Mouse (Mus musculus) adrenal gland, adult 2 months (tissue): Measurements from ENCODE around the gene Gm3187. TPM values are rescaled to one million over a fixed set of nuclear protein-coding genes. Genes with fewer than 3 reads are reported as not detected.
"Not testable (repeated sequence)": the region's sequence is repeated elsewhere in the genome, so short reads cannot be mapped to it uniquely, and the experiment has no call there.

Experiments used
- DNase-seq: peaks from one replicate; pipeline ENCODE4 v3.0.0; 2021
- long read RNA-seq: library from polyadenylated mRNA; stranded (forward); transcript quantifications from one replicate; pipeline ENCODE4 v2.0.0, GENCODE M21; 2021
- polyA plus RNA-seq: library from polyadenylated mRNA; depleted of rRNA; stranded (reverse); fragments of >200 nt; gene quantifications from 2 replicates; pipeline ENCODE4 v1.2.3, GENCODE M21; 2012; rRNA removed
- total RNA-seq, 2 experiments: library from RNA; stranded (reverse); gene quantifications; 2 replicates each; pipeline ENCODE4 v1.2.3; 2021

The Gm3187 gene
- not detected for total RNA-seq
- polyA plus RNA-seq, result not detected in 2 replicates
- long read RNA-seq, result 0 reads

DNA sequence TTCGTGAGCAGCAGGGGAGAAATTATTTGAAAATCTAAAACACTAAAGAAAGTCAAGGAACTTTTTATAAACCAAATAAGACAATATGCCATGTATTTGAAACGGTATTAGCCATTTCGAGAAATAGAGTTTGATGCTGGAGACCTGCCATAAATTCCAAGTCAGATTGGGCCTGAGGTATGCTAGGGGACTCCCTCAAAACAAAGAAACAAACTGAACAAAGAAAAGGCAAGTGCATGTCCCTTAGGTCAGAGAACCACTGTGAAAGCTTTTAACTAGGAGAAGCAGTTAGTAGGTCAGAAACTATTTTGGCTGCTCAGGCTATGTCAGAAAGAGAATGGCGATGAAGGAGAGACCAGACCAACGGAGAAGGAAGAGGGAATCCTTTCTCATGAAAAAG lies at the start of gene Gm3187:
Gene Gm3187, plus strand, starts transcription at position 301 of the 400 bp plus-strand sequence.
- not testable (repeated sequence) for DNase-seq

DNA sequence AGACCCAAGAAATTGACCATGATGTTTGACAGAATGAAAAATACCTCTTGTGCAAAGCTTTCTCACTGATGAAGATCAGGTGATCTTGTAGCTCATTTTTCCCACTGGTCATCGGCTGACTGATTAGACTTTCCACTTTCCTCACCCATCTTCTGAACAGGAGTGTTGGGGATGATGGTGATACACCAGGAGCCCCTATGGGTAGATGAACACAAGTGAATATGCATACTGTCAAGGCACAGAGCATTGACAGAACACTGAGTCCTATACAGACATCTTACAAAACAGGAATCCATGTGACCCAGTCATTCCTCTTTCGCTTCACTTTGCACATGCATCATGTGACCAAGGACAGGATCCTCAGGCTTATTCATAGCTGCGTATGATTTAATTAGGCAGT lies 28.6 kb upstream of the Gm3187 start, which contains the start of gene Gm3194:
Gene Gm3194, minus strand, starts transcription at position 101 of the 400 bp plus-strand sequence.
- not testable (repeated sequence) for DNase-seq

GRCm38 (mm10) chr14:5460469-5460868 lies 23.5 kb upstream of the Gm3187 start:
- not testable (repeated sequence) for DNase-seq

DNA sequence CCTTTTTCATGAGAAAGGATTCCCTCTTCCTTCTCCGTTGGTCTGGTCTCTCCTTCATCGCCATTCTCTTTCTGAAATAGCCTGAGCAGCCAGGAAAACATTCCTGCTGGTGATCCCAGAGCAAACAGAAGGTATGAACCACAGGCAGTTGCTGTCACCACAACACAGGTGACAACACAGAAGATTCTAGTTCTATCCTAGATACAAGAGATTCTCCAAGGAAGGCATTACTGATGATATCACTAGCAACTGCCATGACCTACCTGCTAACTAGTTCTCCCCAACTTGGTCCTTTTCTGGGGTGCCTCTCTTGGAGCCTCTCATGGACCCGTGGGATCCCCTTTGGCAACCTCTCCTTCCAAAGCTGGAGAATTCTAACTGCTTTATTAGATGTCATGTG lies 6.3 kb upstream of the Gm3187 start, which contains the start of gene Gm8246:
Gene Gm8246, minus strand, starts transcription at position 101 of the 400 bp plus-strand sequence.
- not testable (repeated sequence) for DNase-seq

GRCm38 (mm10) chr14:5501374-5501773 lies 17.4 kb downstream of the Gm3187 start, which contains the start of gene Gm3488:
TSS of gene Gm3488 (plus strand) at chr14:5501674.
- DNase-seq, result not testable (repeated sequence)

- not testable (repeated sequence) for DNase-seq
Measured at GRCm38 (mm10) chr14:5538196-5538595, 54.2 kb downstream of the Gm3187 start, which contains the start of gene Gm3532. TSS of gene Gm3532 (plus strand) at chr14:5538496.

Other genes with a start within 250 kb of the Gm3187 start
- gene Gm3526, start 223.6 kb upstream of the Gm3187 start, total RNA-seq, result not detected
- 0.06 TPM in 1 of 2 replicates, not detected in the other for gene Gm3526, start 223.6 kb upstream of the Gm3187 start, polyA plus RNA-seq
- not detected for gene Gm3542, start 149.3 kb upstream of the Gm3187 start, total RNA-seq
- gene Gm3542, start 149.3 kb upstream of the Gm3187 start, polyA plus RNA-seq, result not detected in 2 replicates
- gene Gm3500, start 95.2 kb upstream of the Gm3187 start, total RNA-seq, result not detected
- gene Gm3500, start 95.2 kb upstream of the Gm3187 start, polyA plus RNA-seq, result not detected in 2 replicates
- not detected for gene Gm3194, start 28.7 kb upstream of the Gm3187 start, total RNA-seq
- gene Gm3194, start 28.7 kb upstream of the Gm3187 start, polyA plus RNA-seq, result not detected in 2 replicates
- not detected for gene Gm8246, start 6.4 kb upstream of the Gm3187 start, total RNA-seq
- not detected in 2 replicates for gene Gm8246, start 6.4 kb upstream of the Gm3187 start, polyA plus RNA-seq
- not detected for gene Gm3488, start 17.5 kb downstream of the Gm3187 start, total RNA-seq
- 0.06 TPM in 1 of 2 replicates, not detected in the other for gene Gm3488, start 17.5 kb downstream of the Gm3187 start, polyA plus RNA-seq
- gene Gm3532, start 54.3 kb downstream of the Gm3187 start, total RNA-seq, result not detected
- not detected in 2 replicates for gene Gm3532, start 54.3 kb downstream of the Gm3187 start, polyA plus RNA-seq
- gene Gm8265, start 148.8 kb downstream of the Gm3187 start, total RNA-seq, result not detected
- not detected in 2 replicates for gene Gm8265, start 148.8 kb downstream of the Gm3187 start, polyA plus RNA-seq
- not detected for gene Gm9603, start 203.2 kb downstream of the Gm3187 start, total RNA-seq
- not detected in 2 replicates for gene Gm9603, start 203.2 kb downstream of the Gm3187 start, polyA plus RNA-seq